In genomic region chr10:108701361-108702128, GRCm38 (mm10) we compare ENCODE assay signal across 13 mouse cellular contexts. TPM values are rescaled to one million over a fixed set of nuclear protein-coding genes. Genes with fewer than 3 reads are reported as not detected.
DNase-seq lines count a peak whose midpoint lies in the region; ATAC-seq lines count a peak whose summit lies in the region.
"Had no signal": no experiment of that assay in that cellular context is flagged by ENCODE, and none has a peak within 500 bp of the region (broad histone marks: within the 10 kb centered on the region; RNA-seq: fewer than 3 reads in every experiment).

No protein-coding gene starts in this region.

- peak overlapping the region; percentile 78 for H3K27ac ChIP-seq in forebrain, embryonic 12.5 days
- peak overlapping the region; percentile 66 for H3K27ac ChIP-seq in hindbrain, embryonic 16.5 days (ENCODE audit: low read depth, low read length)
- peak overlapping the region; percentile 55 for H3K27ac ChIP-seq in neural tube, embryonic 13.5 days (replicated peaks)
- H3K27ac ChIP-seq: heart, embryonic 15.5 days had no signal

- no peaks in the 10 kb centered on the region for H3K9me3 ChIP-seq in forebrain, embryonic 12.5 days
- H3K9me3 ChIP-seq in hindbrain, embryonic 16.5 days (ENCODE audit: control insufficient read depth, low read length), result no peaks in the 10 kb centered on the region
- no peaks in the 10 kb centered on the region for H3K9me3 ChIP-seq in neural tube, embryonic 13.5 days
- H3K9me3 ChIP-seq: heart, embryonic 15.5 days had no signal

- no peaks in the 10 kb centered on the region for H3K27me3 ChIP-seq in forebrain, embryonic 12.5 days
- H3K27me3 ChIP-seq in hindbrain, embryonic 16.5 days (replicated peaks; ENCODE audit: control insufficient read depth, insufficient read depth, low read length), result no peaks in the 10 kb centered on the region
- H3K27me3 ChIP-seq in neural tube, embryonic 13.5 days, result no peaks in the 10 kb centered on the region
- H3K27me3 ChIP-seq: heart, embryonic 15.5 days had no signal

- no peaks in the 10 kb centered on the region for H3K36me3 ChIP-seq in forebrain, embryonic 12.5 days (replicated peaks)
- H3K36me3 ChIP-seq in hindbrain, embryonic 16.5 days (ENCODE audit: control insufficient read depth, insufficient read depth, low read length), result no peaks in the 10 kb centered on the region
- H3K36me3 ChIP-seq in neural tube, embryonic 13.5 days, result no peaks in the 10 kb centered on the region
- H3K36me3 ChIP-seq: heart, embryonic 15.5 days had no signal

- H3K4me1 ChIP-seq in forebrain, embryonic 12.5 days, result peaks cover 4% of the 10 kb centered on the region; the same call in 1 of the 2 replicates
- H3K4me1 ChIP-seq in hindbrain, embryonic 16.5 days (ENCODE audit: control insufficient read depth, insufficient read depth, low read depth, low read length), result peaks cover 4% of the 10 kb centered on the region; the same call in 1 of the 2 replicates
- H3K4me1 ChIP-seq in neural tube, embryonic 13.5 days (replicated peaks), result peaks cover 14% of the 10 kb centered on the region
- H3K4me1 ChIP-seq: heart, embryonic 15.5 days had no signal

- H3K4me3 ChIP-seq in forebrain, embryonic 12.5 days (replicated peaks), result no peak overlapping the region
- no peak overlapping the region for H3K4me3 ChIP-seq in hindbrain, embryonic 16.5 days (ENCODE audit: low read length)
- H3K4me3 ChIP-seq in neural tube, embryonic 13.5 days, result no peak overlapping the region
- H3K4me3 ChIP-seq: heart, embryonic 15.5 days had no signal

- peak; percentile 79 for DNase-seq in embryo, embryonic 10.5 days (ENCODE audit: low spot score)
- DNase-seq in heart, adult 11 months, result no peak
- DNase-seq in spleen, adult 12 weeks (ENCODE audit: low spot score), result no peak
- DNase-seq: cerebellum, adult 9-10 months; kidney, adult 2 months; left cerebral cortex, postnatal 4 days had no signal

- H3K9ac ChIP-seq in forebrain, embryonic 12.5 days, result no peak overlapping the region
- H3K9ac ChIP-seq in hindbrain, embryonic 16.5 days (ENCODE audit: low read depth, low read length), result peak overlapping the region; percentile 27; the same call in 1 of the 2 replicates
- no peak overlapping the region for H3K9ac ChIP-seq in neural tube, embryonic 13.5 days
- H3K9ac ChIP-seq: heart, embryonic 15.5 days had no signal

- peak overlapping the region; percentile 26; the same call in 1 of the 2 replicates for H3K4me2 ChIP-seq in forebrain, embryonic 12.5 days
- peak overlapping the region; percentile 32 for H3K4me2 ChIP-seq in hindbrain, embryonic 16.5 days (ENCODE audit: low read length)
- peak overlapping the region; percentile 26 for H3K4me2 ChIP-seq in neural tube, embryonic 13.5 days
- H3K4me2 ChIP-seq: heart, embryonic 15.5 days had no signal

- peak; percentile 82 for ATAC-seq in forebrain, embryonic 12.5 days (ENCODE audit: low FRiP score)
- ATAC-seq in hindbrain, embryonic 16.5 days, result 0 out of 2 replicates have a peak, but pooled peaks have one; percentile 21
- no peak for ATAC-seq in neural tube, embryonic 13.5 days (ENCODE audit: low read depth)
- no peak for ATAC-seq in CD4-positive, CD25-positive, alpha-beta regulatory T cell, adult 4 months

- WGBS in forebrain, embryonic 12.5 days, result 14% methylated on average over 14 of the region's 14 CpGs
- WGBS in hindbrain, embryonic 16.5 days, result 26% methylated on average over 14 of the region's 14 CpGs
- WGBS in neural tube, embryonic 13.5 days, result 20% methylated on average over 14 of the region's 14 CpGs

RNA-seq across cellular contexts. Expression of gene Gm5136, which starts 1.6 kb away (rescaled TPM):
- polyA plus RNA-seq in forebrain, embryonic 12.5 days (2016; fragmentation: Nextera tagmentation; extraction: Ambion mirVana), result 0.13 and 0.28 TPM in 2 replicates
- 0.19 and 0.29 TPM in 2 replicates for polyA plus RNA-seq in hindbrain, embryonic 16.5 days (2015; fragmentation: Nextera tagmentation; extraction: Ambion mirVana)
- 0.21 and 0.22 TPM in 2 replicates for polyA plus RNA-seq in neural tube, embryonic 13.5 days (2015; fragmentation: Nextera tagmentation; extraction: Ambion mirVana)
- not detected for polyA plus RNA-seq in CD4-positive, CD25-positive, alpha-beta regulatory T cell, adult 4 months (2017; shearing (Covaris generic))
- polyA plus RNA-seq: heart, embryonic 15.5 days; kidney, adult 2 months; liver, embryonic 16.5 days; spleen, adult 2 months had no signal

Comparison
In these comparisons a context has a peak if more than half of its experiments do, and no peak if none do; other contexts are left out.
1. ATAC-seq: peak in forebrain, embryonic 12.5 days (single experiment) and hindbrain, embryonic 16.5 days (single experiment); none in neural tube, embryonic 13.5 days (single experiment) and CD4-positive, CD25-positive, alpha-beta regulatory T cell, adult 4 months (single experiment).
2. Peak in every context shown above with its lines, with median percentiles within 50 percentile points of each other: H3K27ac ChIP-seq and H3K4me2 ChIP-seq.